Mouse (Mus musculus): ENCODE measurements around the gene Usp18. TPM values are rescaled to one million over a fixed set of nuclear protein-coding genes. Genes with fewer than 3 reads are reported as not detected.

Gene Usp18
- polyA plus RNA-seq (2014; fragmentation: Nextera tagmentation; extraction: Ambion mirVana) = 1.7 and 1.8 TPM in 2 replicates

DNA sequence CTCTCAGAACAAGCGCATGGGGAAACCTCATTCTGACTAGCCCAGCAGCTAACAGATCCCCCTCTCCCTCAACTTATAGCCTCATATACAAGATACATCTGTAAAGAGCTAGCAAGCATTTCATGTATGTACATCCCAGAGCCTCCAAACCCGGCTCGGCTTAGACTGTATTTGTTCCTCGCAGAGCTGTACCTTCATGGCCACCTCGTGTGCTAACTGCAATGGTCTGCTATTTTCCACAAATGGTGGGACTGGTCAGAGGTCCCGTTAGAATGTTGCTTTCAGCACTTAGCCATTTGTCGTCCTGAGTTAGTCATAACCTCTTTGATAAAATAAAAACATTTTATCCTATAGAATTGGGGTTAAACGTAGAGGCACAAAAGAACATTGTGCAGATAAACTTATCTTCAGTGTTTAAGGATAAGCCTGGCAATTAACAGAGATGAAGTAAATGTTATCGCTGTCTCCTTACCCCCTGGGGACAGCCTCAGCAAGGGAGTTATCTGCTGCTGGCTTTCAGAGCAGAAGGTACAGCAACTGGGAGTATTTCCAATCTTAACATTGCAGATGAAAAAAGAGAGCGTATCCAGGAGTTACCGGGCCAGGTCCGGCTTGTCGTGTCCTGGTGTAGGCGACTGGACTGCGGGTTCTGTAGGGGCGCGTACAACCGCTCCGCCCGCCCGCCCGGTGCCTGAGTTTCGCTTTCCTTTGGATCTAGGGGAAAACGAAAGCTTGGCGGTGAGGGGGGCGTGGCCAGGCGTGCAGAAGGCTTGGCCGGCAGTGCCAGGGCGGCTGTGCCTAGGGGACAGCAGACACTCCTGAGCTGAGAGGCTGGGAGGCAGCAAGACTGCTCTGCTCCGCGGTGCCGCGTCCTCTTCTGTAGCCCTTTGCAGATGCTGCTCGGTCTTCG lies at the start of gene Usp18:
Usp18 (plus strand) TSS at position 780 of the 910 bp plus-strand sequence.
- peak within 1 kb of the TSS; percentile 62 for H3K4me2 ChIP-seq (ENCODE audit: low read length)
- peak; percentile 90 for ATAC-seq (ENCODE audit: insufficient number of reproducible peaks, insufficient read depth, low FRiP score, low read depth)
- H3K27me3 ChIP-seq (ENCODE audit: control insufficient read depth, insufficient read depth, low read length) = peaks cover 6% of the 10 kb centered on the region; the same call in 1 of the 2 replicates
- no peaks in the 10 kb centered on the region for H3K36me3 ChIP-seq (ENCODE audit: control insufficient read depth, insufficient read depth, low read length)
- peak within 1 kb of the TSS; percentile 55 to 70 for H3K4me3 ChIP-seq (ENCODE audit: control insufficient read depth in 1 of 2, insufficient read depth in 1 of 2, low read depth in 1 of 2, low read length in 2 of 2)
- H3K4me1 ChIP-seq (ENCODE audit: control insufficient read depth in 2 of 2, insufficient read depth in 2 of 2, low read length in 2 of 2) = no peaks in the 10 kb centered on the region
- WGBS = 3% methylated on average over 35 of the region's 35 CpGs
- no peak within 1 kb of the TSS for H3K27ac ChIP-seq (replicated peaks in 1 of 2; ENCODE audit: control insufficient read depth in 1 of 2, insufficient read depth in 1 of 2, low read depth in 2 of 2, low read length in 2 of 2)
- peak within 1 kb of the TSS; percentile 65 for H3K9ac ChIP-seq (ENCODE audit: low read length)
- H3K9me3 ChIP-seq (ENCODE audit: control insufficient read depth, low read length) = no peaks in the 10 kb centered on the region

GRCm38 (mm10) chr6:121197807-121198365 lies 47.8 kb upstream of the Usp18 start:
- H3K4me3 ChIP-seq (ENCODE audit: control insufficient read depth in 1 of 2, insufficient read depth in 1 of 2, low read depth in 1 of 2, low read length in 2 of 2) = no peak overlapping the region
- no peak for ATAC-seq (ENCODE audit: insufficient number of reproducible peaks, insufficient read depth, low FRiP score, low read depth)
- 68% methylated on average over 9 of the region's 9 CpGs for WGBS
- no peak overlapping the region for H3K9ac ChIP-seq (ENCODE audit: low read length)
- no peak overlapping the region for H3K4me2 ChIP-seq (ENCODE audit: low read length)
- no peaks in the 10 kb centered on the region for H3K27me3 ChIP-seq (ENCODE audit: control insufficient read depth, insufficient read depth, low read length)
- H3K27ac ChIP-seq (replicated peaks in 1 of 2; ENCODE audit: control insufficient read depth in 1 of 2, insufficient read depth in 1 of 2, low read depth in 2 of 2, low read length in 2 of 2) = no peak overlapping the region
- H3K36me3 ChIP-seq (ENCODE audit: control insufficient read depth, insufficient read depth, low read length) = peaks cover 23% of the 10 kb centered on the region
- H3K4me1 ChIP-seq (ENCODE audit: control insufficient read depth in 2 of 2, insufficient read depth in 2 of 2, low read length in 2 of 2) = peaks cover 0 to 3% of the 10 kb centered on the region in 2 experiments; a peak in 1 of 4 replicates
- no peaks in the 10 kb centered on the region for H3K9me3 ChIP-seq (ENCODE audit: control insufficient read depth, low read length)

DNA sequence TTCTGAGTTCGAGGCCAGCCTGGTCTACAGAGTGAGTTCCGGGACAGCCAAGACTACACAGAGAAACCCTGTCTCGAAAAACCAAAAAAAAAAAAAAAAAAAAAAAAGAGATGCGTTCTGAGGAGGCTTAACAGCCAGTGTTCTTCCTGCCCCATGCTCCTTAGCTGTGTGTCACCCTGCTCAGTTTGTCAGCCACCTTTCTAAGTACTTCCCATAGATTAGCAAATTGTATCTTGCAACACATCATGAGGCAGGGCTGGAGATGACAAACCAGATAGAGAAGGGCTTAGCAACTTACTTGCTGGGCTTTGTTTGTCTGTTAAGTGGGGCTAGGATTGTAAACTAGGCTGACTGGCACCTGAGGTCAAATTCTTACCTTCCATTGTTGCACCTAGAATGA lies 45.2 kb upstream of the Usp18 start:
- ATAC-seq (ENCODE audit: insufficient number of reproducible peaks, insufficient read depth, low FRiP score, low read depth) = no peak
- Histone ChIP-seq H3K36me3 (ENCODE audit: control insufficient read depth, insufficient read depth, low read length) (no peaks in the 10 kb centered on the region), H3K27ac (replicated peaks in 1 of 2; ENCODE audit: control insufficient read depth in 1 of 2, insufficient read depth in 1 of 2, low read depth in 2 of 2, low read length in 2 of 2) (no peak overlapping the region), H3K4me1 (ENCODE audit: control insufficient read depth in 2 of 2, insufficient read depth in 2 of 2, low read length in 2 of 2) (no peaks in the 10 kb centered on the region), H3K27me3 (ENCODE audit: control insufficient read depth, insufficient read depth, low read length) (no peaks in the 10 kb centered on the region), H3K4me2 (ENCODE audit: low read length) (no peak overlapping the region), H3K9me3 (ENCODE audit: control insufficient read depth, low read length) (no peaks in the 10 kb centered on the region), H3K9ac (ENCODE audit: low read length) (no peak overlapping the region), H3K4me3 (ENCODE audit: control insufficient read depth in 1 of 2, insufficient read depth in 1 of 2, low read depth in 1 of 2, low read length in 2 of 2) (no peak overlapping the region)
- 71% methylated on average over 2 of the region's 4 CpGs for WGBS

DNA sequence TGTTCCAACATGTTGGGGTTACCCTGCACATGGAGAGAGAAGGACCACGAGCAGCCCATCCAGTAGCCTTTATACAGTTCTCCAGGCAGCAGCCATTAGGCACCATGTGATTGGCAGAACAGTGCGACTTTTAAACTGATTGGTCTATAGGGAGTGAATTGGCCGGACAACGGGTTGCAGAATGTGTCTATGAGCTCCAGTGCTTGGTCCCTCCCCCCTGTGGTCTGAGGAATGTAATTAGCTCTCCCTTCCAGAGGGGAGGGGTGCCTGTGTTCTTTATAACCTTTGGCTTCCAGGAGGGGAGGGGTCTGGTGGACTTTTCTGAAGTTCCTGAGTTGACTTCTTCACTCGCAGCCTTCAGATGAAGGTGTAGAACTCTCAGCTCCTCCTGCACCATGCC lies 43.7 kb upstream of the Usp18 start:
- H3K4me2 ChIP-seq (ENCODE audit: low read length) = no peak overlapping the region
- H3K27me3 ChIP-seq (ENCODE audit: control insufficient read depth, insufficient read depth, low read length) = no peaks in the 10 kb centered on the region
- H3K27ac ChIP-seq (replicated peaks in 1 of 2; ENCODE audit: control insufficient read depth in 1 of 2, insufficient read depth in 1 of 2, low read depth in 2 of 2, low read length in 2 of 2) = no peak overlapping the region
- no peak overlapping the region for H3K9ac ChIP-seq (ENCODE audit: low read length)
- no peaks in the 10 kb centered on the region for H3K9me3 ChIP-seq (ENCODE audit: control insufficient read depth, low read length)
- no peak for ATAC-seq (ENCODE audit: insufficient number of reproducible peaks, insufficient read depth, low FRiP score, low read depth)
- no peak overlapping the region for H3K4me3 ChIP-seq (ENCODE audit: control insufficient read depth in 1 of 2, insufficient read depth in 1 of 2, low read depth in 1 of 2, low read length in 2 of 2)
- no peaks in the 10 kb centered on the region for H3K4me1 ChIP-seq (ENCODE audit: control insufficient read depth in 2 of 2, insufficient read depth in 2 of 2, low read length in 2 of 2)
- WGBS = 80% methylated on average over 5 of the region's 5 CpGs
- no peaks in the 10 kb centered on the region for H3K36me3 ChIP-seq (ENCODE audit: control insufficient read depth, insufficient read depth, low read length)

- no peak for ATAC-seq (ENCODE audit: insufficient number of reproducible peaks, insufficient read depth, low FRiP score, low read depth)
- Histone ChIP-seq H3K27ac (replicated peaks in 1 of 2; ENCODE audit: control insufficient read depth in 1 of 2, insufficient read depth in 1 of 2, low read depth in 2 of 2, low read length in 2 of 2) (no peak overlapping the region), H3K9me3 (ENCODE audit: control insufficient read depth, low read length) (0 out of 2 replicates have a peak, but pooled peaks cover 3% of the 10 kb centered on the region), H3K4me2 (ENCODE audit: low read length) (no peak overlapping the region), H3K36me3 (ENCODE audit: control insufficient read depth, insufficient read depth, low read length) (no peaks in the 10 kb centered on the region), H3K4me3 (ENCODE audit: control insufficient read depth in 1 of 2, insufficient read depth in 1 of 2, low read depth in 1 of 2, low read length in 2 of 2) (no peak overlapping the region), H3K27me3 (ENCODE audit: control insufficient read depth, insufficient read depth, low read length) (peaks cover 23% of the 10 kb centered on the region), H3K4me1 (ENCODE audit: control insufficient read depth in 2 of 2, insufficient read depth in 2 of 2, low read length in 2 of 2) (peaks cover 4 to 12% of the 10 kb centered on the region in 2 experiments; a peak in 3 of 4 replicates), H3K9ac (ENCODE audit: low read length) (no peak overlapping the region)
- 86% methylated on average over 5 of the region's 5 CpGs for WGBS
Measured at GRCm38 (mm10) chr6:121206481-121206880, 39.2 kb upstream of the Usp18 start.

DNA sequence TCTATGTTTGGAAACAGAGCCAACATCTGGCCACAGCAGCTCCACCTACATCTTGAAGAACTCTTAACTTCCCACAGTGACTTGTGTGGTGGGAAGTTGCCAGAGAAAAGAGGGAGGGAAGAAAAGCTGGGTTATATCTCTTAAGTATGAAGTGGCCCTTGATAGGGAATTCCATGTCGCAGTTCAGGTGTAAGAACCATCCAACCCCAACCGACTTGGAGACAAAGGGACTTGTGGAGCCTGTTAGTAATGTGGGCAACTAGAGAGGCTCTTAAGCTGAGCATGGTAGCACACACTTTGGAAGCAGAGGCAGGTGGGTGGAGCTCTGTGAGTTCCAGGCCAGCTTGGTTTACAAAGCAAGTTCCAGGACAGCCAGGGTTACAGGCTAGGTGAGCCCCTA lies 36.1 kb upstream of the Usp18 start:
- no peak for ATAC-seq (ENCODE audit: insufficient number of reproducible peaks, insufficient read depth, low FRiP score, low read depth)
- H3K9me3 ChIP-seq (ENCODE audit: control insufficient read depth, low read length) = 0 out of 2 replicates have a peak, but pooled peaks cover 3% of the 10 kb centered on the region
- WGBS = 62% methylated on average over 2 of the region's 2 CpGs
- peaks cover 32% of the 10 kb centered on the region for H3K27me3 ChIP-seq (ENCODE audit: control insufficient read depth, insufficient read depth, low read length)
- no peak overlapping the region for H3K4me3 ChIP-seq (ENCODE audit: control insufficient read depth in 1 of 2, insufficient read depth in 1 of 2, low read depth in 1 of 2, low read length in 2 of 2)
- no peak overlapping the region for H3K27ac ChIP-seq (replicated peaks in 1 of 2; ENCODE audit: control insufficient read depth in 1 of 2, insufficient read depth in 1 of 2, low read depth in 2 of 2, low read length in 2 of 2)
- no peak overlapping the region for H3K9ac ChIP-seq (ENCODE audit: low read length)
- no peaks in the 10 kb centered on the region for H3K36me3 ChIP-seq (ENCODE audit: control insufficient read depth, insufficient read depth, low read length)
- H3K4me2 ChIP-seq (ENCODE audit: low read length) = no peak overlapping the region
- H3K4me1 ChIP-seq (ENCODE audit: control insufficient read depth in 2 of 2, insufficient read depth in 2 of 2, low read length in 2 of 2) = peaks cover 6 to 16% of the 10 kb centered on the region in 2 experiments; a peak in 3 of 4 replicates

GRCm38 (mm10) chr6:121210149-121210925 lies 35.4 kb upstream of the Usp18 start, which contains the start of gene Tuba8:
Tuba8 (plus strand) TSS chr6:121210696.
- peak within 1 kb of the TSS; percentile 44 to 49 for H3K4me3 ChIP-seq (ENCODE audit: control insufficient read depth in 1 of 2, insufficient read depth in 1 of 2, low read depth in 1 of 2, low read length in 2 of 2)
- H3K27me3 ChIP-seq (ENCODE audit: control insufficient read depth, insufficient read depth, low read length) = peaks cover 32% of the 10 kb centered on the region
- H3K9me3 ChIP-seq (ENCODE audit: control insufficient read depth, low read length) = 0 out of 2 replicates have a peak, but pooled peaks cover 3% of the 10 kb centered on the region
- peak within 1 kb of the TSS; percentile 48 for H3K9ac ChIP-seq (ENCODE audit: low read length)
- H3K27ac ChIP-seq (replicated peaks in 1 of 2; ENCODE audit: control insufficient read depth in 1 of 2, insufficient read depth in 1 of 2, low read depth in 2 of 2, low read length in 2 of 2) = no peak within 1 kb of the TSS
- H3K36me3 ChIP-seq (ENCODE audit: control insufficient read depth, insufficient read depth, low read length) = no peaks in the 10 kb centered on the region
- H3K4me2 ChIP-seq (ENCODE audit: low read length) = peak within 1 kb of the TSS; percentile 96
- WGBS = 5% methylated on average over 30 of the region's 30 CpGs
- peaks cover 8 to 16% of the 10 kb centered on the region in 2 experiments; a peak in 3 of 4 replicates for H3K4me1 ChIP-seq (ENCODE audit: control insufficient read depth in 2 of 2, insufficient read depth in 2 of 2, low read length in 2 of 2)
- ATAC-seq (ENCODE audit: insufficient number of reproducible peaks, insufficient read depth, low FRiP score, low read depth) = peak; percentile 35; the same call in 1 of the 2 replicates

Data from heart, embryonic 14.5 days (tissue).